Mouse (Mus musculus): ENCODE measurements around the gene Zbtb22.

DNA sequence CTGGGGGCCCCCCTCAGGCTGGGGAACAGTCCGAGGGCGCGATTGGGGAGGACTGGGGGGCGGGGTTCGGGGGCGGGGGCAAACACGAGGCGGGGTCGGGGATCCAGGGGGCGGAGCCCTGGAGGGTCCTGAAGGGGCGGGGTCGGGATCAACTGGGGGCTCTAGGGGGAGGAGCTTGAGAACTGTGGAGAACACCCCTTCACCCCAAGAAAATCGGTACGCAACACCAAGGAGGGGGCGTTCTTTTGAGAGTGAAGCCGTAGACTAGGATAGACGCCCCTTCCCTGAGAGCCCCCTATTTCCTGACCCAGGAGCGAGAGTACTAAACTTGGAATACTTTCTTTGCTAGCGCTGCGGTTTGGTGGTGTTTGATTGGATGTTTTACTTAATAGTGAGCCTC lies 590 bp downstream of the Zbtb22 start:
- no peak for TF ChIP-seq CTCF (IDR thresholded peaks at IDR 0.05; ENCODE audit: low read depth)
- no peak for TF ChIP-seq EP300 (IDR thresholded peaks at IDR 0.05; ENCODE audit: low read depth)
